Comparison of ENCODE assay signal across 17 mouse cellular contexts in the genomic region with DNA sequence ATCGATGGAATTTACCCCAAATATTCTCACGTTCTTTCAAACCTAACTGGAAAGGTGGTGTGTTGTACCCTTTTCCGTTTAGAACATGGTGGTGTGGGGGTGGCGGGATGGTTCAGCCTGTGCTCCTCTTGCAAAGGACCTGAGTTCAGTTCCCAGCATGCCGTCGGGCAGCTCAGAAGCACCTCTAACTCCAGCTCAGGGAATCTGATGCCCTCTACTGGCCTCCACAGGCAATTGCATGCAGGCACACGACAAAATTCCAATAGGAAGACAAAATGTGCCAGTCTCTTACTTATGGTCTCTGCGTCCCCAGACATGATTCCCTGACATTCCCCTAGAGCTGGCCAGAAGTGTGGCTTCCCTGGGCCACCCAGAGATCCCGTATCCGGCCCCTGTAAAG.
A peak's percentile ranks its signal among the peaks of the same experiment; 100 is the strongest.
DNase-seq lines count a peak whose midpoint lies in the region; ATAC-seq and TF ChIP-seq lines count a peak whose summit lies in the region.
"Had no signal": no experiment of that assay in that cellular context is flagged by ENCODE, and none has a peak within 500 bp of the region (broad histone marks: within the 10 kb centered on the region; RNA-seq: fewer than 3 reads in every experiment).

No protein-coding gene starts in this region.

- DNase-seq in heart, postnatal 0 days (ENCODE audit: low spot score), result no peak
- DNase-seq in heart, adult 9 months (ENCODE audit: low spot score in 2 of 2), result no peak
- DNase-seq in lung, embryonic 14.5 days, result no peak
- no peak for DNase-seq in lung, postnatal 25 days (ENCODE audit: low spot score)
- DNase-seq in MEL (ENCODE audit: low read depth, low spot score), result peak; percentile 67
- no peak for DNase-seq in spleen, postnatal 4 days (ENCODE audit: low spot score in 2 of 2)
- DNase-seq in urinary bladder, postnatal 36 days (ENCODE audit: low spot score in 2 of 2), result no peak
- DNase-seq: cerebellum, adult 9-11 months; kidney, adult 8-10 months; layer of hippocampus, adult 9-11 months; lung, postnatal 36 days; midbrain, embryonic 14.5 days had no signal

- no peaks in the 10 kb centered on the region for H3K36me3 ChIP-seq in heart, postnatal 0 days (replicated peaks; ENCODE audit: control insufficient read depth, insufficient read depth, low read length)
- H3K36me3 ChIP-seq in lung, embryonic 14.5 days (ENCODE audit: insufficient read depth), result no peaks in the 10 kb centered on the region
- H3K36me3 ChIP-seq in MEL (ENCODE audit: control insufficient read depth in 1 of 2, insufficient read depth in 2 of 2, low read length in 2 of 2), result no peaks in the 10 kb centered on the region
- H3K36me3 ChIP-seq: embryonic facial prominence, embryonic 12.5 days; heart, embryonic 12.5 days; hindbrain, embryonic 10.5 days; neural tube, embryonic 13.5 days had no signal

- peak; percentile 22; the same call in 1 of the 2 replicates for TF ChIP-seq CTCF in heart, postnatal 0 days (IDR thresholded peaks at IDR 0.05; ENCODE audit: low read depth)
- TF ChIP-seq CTCF in lung, embryonic 14.5 days (IDR thresholded peaks at IDR 0.05; ENCODE audit: low read depth), result peak; percentile 63
- TF ChIP-seq CTCF in MEL (IDR thresholded peaks at IDR 0.05 in 2 of 3, conservative IDR thresholded peaks at IDR 0.05 in 1 of 3; ENCODE audit: control insufficient read depth in 1 of 3, insufficient read depth in 1 of 3, low read depth in 2 of 3, low read length in 3 of 3, poor library complexity in 1 of 3, severe bottlenecking in 1 of 3), result peak; percentile 82 to 92 (median 89)
- peak; percentile 25; the same call in 1 of the 2 replicates for TF ChIP-seq CTCF in olfactory bulb, adult 2 months (IDR thresholded peaks at IDR 0.05; ENCODE audit: insufficient read depth, low read depth, low read length)

- H3K4me1 ChIP-seq in heart, postnatal 0 days (ENCODE audit: control insufficient read depth, insufficient read depth), result no peaks in the 10 kb centered on the region
- H3K4me1 ChIP-seq in lung, embryonic 14.5 days (ENCODE audit: insufficient read depth), result no peaks in the 10 kb centered on the region
- no peaks in the 10 kb centered on the region for H3K4me1 ChIP-seq in MEL (ENCODE audit: control insufficient read depth in 1 of 2, insufficient read depth in 2 of 2, low read length in 2 of 2)
- no peaks in the 10 kb centered on the region for H3K4me1 ChIP-seq in olfactory bulb, adult 2 months (ENCODE audit: control insufficient read depth, insufficient read depth, low read length)

- 82% methylated on average over 10 of the region's 10 CpGs for WGBS in heart, postnatal 0 days
- 79% methylated on average over 10 of the region's 10 CpGs for WGBS in lung, embryonic 14.5 days
- WGBS in olfactory bulb, adult 2 months, result 85% methylated on average over 10 of the region's 10 CpGs

- no peaks in the 10 kb centered on the region for H3K27me3 ChIP-seq in heart, postnatal 0 days (ENCODE audit: control insufficient read depth, insufficient read depth, low read length)
- no peaks in the 10 kb centered on the region for H3K27me3 ChIP-seq in lung, embryonic 14.5 days (ENCODE audit: insufficient read depth, low read length)
- no peaks in the 10 kb centered on the region for H3K27me3 ChIP-seq in MEL (ENCODE audit: control insufficient read depth in 1 of 2, insufficient read depth in 2 of 2, low read length in 2 of 2)
- H3K27me3 ChIP-seq: embryonic facial prominence, embryonic 12.5 days; heart, embryonic 12.5 days had no signal

- no peak overlapping the region for H3K4me2 ChIP-seq in heart, postnatal 0 days (ENCODE audit: low read depth, low read length)
- H3K4me2 ChIP-seq in lung, embryonic 14.5 days, result no peak overlapping the region
- H3K4me2 ChIP-seq: embryonic facial prominence, embryonic 12.5 days; heart, embryonic 12.5 days; neural tube, embryonic 13.5 days had no signal

- ATAC-seq in heart, postnatal 0 days (ENCODE audit: insufficient read depth, low read depth), result no peak
- no peak for ATAC-seq in lung, embryonic 14.5 days (ENCODE audit: insufficient read depth)

- H3K9me3 ChIP-seq in heart, postnatal 0 days (replicated peaks; ENCODE audit: control insufficient read depth, low read length), result no peaks in the 10 kb centered on the region
- no peaks in the 10 kb centered on the region for H3K9me3 ChIP-seq in lung, embryonic 14.5 days (ENCODE audit: low read depth, low read length)
- H3K9me3 ChIP-seq in MEL (replicated peaks; ENCODE audit: insufficient read depth, low read length), result no peaks in the 10 kb centered on the region
- H3K9me3 ChIP-seq: neural tube, embryonic 13.5 days had no signal

- no peak overlapping the region for H3K4me3 ChIP-seq in heart, postnatal 0 days (ENCODE audit: low read depth, low read length)
- H3K4me3 ChIP-seq in lung, embryonic 14.5 days (ENCODE audit: low read depth, low read length), result no peak overlapping the region
- no peak overlapping the region for H3K4me3 ChIP-seq in MEL (ENCODE audit: control insufficient read depth in 1 of 2, insufficient read depth in 1 of 2, low read depth in 2 of 2, low read length in 2 of 2)
- H3K4me3 ChIP-seq in olfactory bulb, adult 2 months (ENCODE audit: insufficient read depth, low read depth, low read length), result no peak overlapping the region
- H3K4me3 ChIP-seq: embryonic facial prominence, embryonic 12.5 days; heart, embryonic 12.5 days; hindbrain, embryonic 10.5 days; neural tube, embryonic 13.5 days had no signal

- peak; percentile 78 for TF ChIP-seq RAD21 in MEL (IDR thresholded peaks at IDR 0.05; ENCODE audit: low read depth, low read length)

- TF ChIP-seq POLR2A in MEL (IDR thresholded peaks at IDR 0.05; ENCODE audit: control insufficient read depth in 1 of 2, insufficient read depth in 1 of 2, low read depth in 1 of 2, low read length in 2 of 2, poor library complexity in 1 of 2), result no peak
- TF ChIP-seq POLR2A in olfactory bulb, adult 2 months (IDR thresholded peaks at IDR 0.05; ENCODE audit: insufficient read depth, low read depth, low read length), result no peak

- no peak overlapping the region for H3K9ac ChIP-seq in heart, postnatal 0 days (replicated peaks; ENCODE audit: low read depth, low read length)
- H3K9ac ChIP-seq in lung, embryonic 14.5 days, result no peak overlapping the region
- no peak overlapping the region for H3K9ac ChIP-seq in MEL (ENCODE audit: control insufficient read depth, low read depth, low read length, poor library complexity, severe bottlenecking)
- H3K9ac ChIP-seq: embryonic facial prominence, embryonic 12.5 days; heart, embryonic 12.5 days; neural tube, embryonic 13.5 days had no signal

- TF ChIP-seq EP300 in heart, postnatal 0 days (IDR thresholded peaks at IDR 0.05; ENCODE audit: low read depth), result no peak
- no peak for TF ChIP-seq EP300 in MEL (IDR thresholded peaks at IDR 0.05; ENCODE audit: low read depth in 1 of 2, low read length in 2 of 2)

- H3K27ac ChIP-seq in heart, postnatal 0 days (ENCODE audit: low read depth), result no peak overlapping the region
- no peak overlapping the region for H3K27ac ChIP-seq in lung, embryonic 14.5 days (ENCODE audit: low read depth)
- H3K27ac ChIP-seq in MEL (ENCODE audit: control insufficient read depth, low read depth, low read length), result no peak overlapping the region
- H3K27ac ChIP-seq in olfactory bulb, adult 2 months (ENCODE audit: insufficient read depth, low read depth, low read length), result no peak overlapping the region
- H3K27ac ChIP-seq: embryonic facial prominence, embryonic 12.5 days; hindbrain, embryonic 10.5 days; neural tube, embryonic 13.5 days had no signal

- H3K79me2 ChIP-seq in MEL (ENCODE audit: control insufficient read depth, insufficient read depth, low read length, poor library complexity), result no peaks in the 10 kb centered on the region

TF ChIP-seq in MEL, 35 proteins besides CTCF, POLR2A, EP300 and RAD21:
- peak; percentile 93 for TF ChIP-seq SMC3 (IDR thresholded peaks at IDR 0.05; ENCODE audit: low read depth, low read length)
- TF ChIP-seq ZC3H11A (IDR thresholded peaks at IDR 0.05; ENCODE audit: low read depth, low read length), result peak; percentile 86
- TF ChIP-seq ZMIZ1 (IDR thresholded peaks at IDR 0.05; ENCODE audit: low read depth, low read length), result no peak

Comparison
In these comparisons a context has a peak if more than half of its experiments do, and no peak if none do; other contexts are left out.
1. CTCF ChIP-seq: peak in every context shown above with its lines; median percentile 89 in MEL; 63 in lung, embryonic 14.5 days; 25 in olfactory bulb, adult 2 months; 22 in heart, postnatal 0 days.